Mouse (Mus musculus): ENCODE data around the gene Fam83f. TPM values are rescaled to one million over a fixed set of nuclear protein-coding genes. Genes with fewer than 3 reads are reported as not detected.

Gene Fam83f
- polyA plus RNA-seq, 1 experiment = 0.68 TPM

DNA sequence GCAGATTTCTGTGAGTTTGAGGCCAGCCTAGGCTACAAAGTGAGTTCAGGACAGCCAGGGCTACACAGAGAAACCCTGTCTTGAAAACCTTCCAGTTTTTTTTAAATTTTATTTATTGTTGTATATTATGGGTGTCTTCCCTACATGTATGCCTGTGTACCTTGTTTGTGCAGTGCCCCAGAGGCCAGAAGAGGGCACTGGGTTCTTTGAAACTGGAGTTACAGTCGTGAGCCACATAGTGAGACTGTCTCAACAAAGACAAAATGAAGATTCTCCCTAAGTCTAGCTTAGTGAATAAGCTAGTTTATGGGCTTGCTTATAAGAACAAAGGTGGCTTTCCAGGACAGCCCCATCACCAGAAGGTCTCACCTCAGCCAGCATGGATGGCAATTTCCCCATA lies 64.9 kb downstream of the Fam83f start:
- DNase-seq (ENCODE audit: extremely low spot score in 1 of 2, low spot score in 1 of 2) = no peak

DNA sequence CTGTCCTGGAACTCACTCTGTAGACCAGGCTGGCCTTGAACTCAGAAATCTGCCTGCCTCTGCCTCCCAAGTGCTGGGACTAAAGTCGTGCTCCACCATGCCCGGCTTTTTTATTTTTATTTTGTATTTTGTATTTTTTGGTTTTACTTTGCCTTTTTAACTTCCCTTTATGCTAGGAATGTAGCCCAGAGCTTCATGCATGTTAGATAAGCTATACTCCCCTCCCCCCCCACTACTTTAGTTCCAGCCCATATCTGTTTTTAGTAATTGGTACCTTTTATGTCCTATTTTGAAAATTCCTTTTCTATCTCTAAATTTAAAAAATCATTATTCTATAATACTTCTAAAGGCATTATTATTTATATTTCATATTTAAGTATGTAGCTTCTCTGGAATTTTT lies 66.6 kb downstream of the Fam83f start:
- no peak for DNase-seq (ENCODE audit: extremely low spot score in 1 of 2, low spot score in 1 of 2)

DNA sequence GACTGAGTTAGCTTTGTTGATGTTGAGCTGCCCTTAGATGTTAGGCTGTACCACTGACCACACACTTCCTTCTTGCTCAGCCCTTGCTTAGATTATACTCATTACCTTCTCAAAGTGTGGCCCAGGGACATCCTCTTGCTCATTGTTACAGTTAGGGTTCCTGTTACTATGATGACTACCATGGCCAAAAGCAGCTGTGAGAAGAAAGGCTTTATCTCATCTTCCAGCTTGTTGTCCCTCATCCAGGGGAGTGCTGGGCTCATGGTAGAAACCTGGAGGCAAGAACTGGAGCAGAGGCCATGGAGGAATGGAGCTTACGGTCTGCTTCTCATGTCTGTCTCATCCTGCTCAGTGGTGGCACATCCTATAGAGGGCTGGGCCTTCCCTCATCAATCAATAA lies 68.3 kb downstream of the Fam83f start:
- no peak for DNase-seq (ENCODE audit: extremely low spot score in 1 of 2, low spot score in 1 of 2)

DNA sequence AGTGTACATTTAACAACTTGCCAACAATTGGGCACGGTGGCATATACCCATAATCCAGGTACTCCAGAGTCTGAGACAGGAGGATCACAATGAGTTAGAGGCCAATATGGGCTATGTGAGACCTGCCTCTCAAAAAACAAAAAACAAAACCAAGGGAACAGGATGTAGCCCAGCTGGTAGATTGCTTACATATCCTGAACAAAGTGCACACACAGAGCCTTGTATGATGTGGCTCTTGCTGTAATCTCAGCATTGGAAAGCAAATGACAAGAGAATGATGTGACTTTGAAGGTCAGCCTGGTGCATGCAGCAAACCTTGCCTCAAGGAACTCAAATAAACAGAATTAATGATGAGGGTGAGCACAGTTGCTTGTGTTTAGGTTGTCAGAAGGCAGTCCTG lies 70.2 kb downstream of the Fam83f start:
- DNase-seq (ENCODE audit: extremely low spot score in 1 of 2, low spot score in 1 of 2) = no peak

DNA sequence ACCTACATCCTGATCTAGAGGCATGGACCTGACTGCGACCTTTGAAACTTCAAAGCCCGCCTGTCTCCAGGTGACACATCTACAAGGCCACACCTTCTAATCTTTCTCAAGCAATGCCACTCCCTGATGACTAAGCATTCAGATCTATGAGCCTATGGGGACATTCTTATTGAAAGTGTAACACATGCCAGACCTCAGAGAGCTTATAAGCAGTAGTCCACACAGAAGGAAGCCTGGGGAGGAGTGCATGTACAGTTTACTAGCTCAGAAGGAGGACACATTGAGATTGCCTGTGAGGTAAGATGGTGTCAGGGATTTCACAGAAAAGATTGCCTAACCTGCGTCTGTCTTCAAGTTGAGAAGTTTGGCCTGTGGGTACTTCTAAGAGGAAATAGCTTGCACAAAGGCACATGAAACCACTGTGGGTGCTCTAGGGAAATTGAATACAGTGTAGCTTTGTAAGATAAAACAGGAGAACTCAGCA lies 71.4 kb downstream of the Fam83f start:
- no peak for DNase-seq (ENCODE audit: extremely low spot score in 1 of 2, low spot score in 1 of 2)

DNA sequence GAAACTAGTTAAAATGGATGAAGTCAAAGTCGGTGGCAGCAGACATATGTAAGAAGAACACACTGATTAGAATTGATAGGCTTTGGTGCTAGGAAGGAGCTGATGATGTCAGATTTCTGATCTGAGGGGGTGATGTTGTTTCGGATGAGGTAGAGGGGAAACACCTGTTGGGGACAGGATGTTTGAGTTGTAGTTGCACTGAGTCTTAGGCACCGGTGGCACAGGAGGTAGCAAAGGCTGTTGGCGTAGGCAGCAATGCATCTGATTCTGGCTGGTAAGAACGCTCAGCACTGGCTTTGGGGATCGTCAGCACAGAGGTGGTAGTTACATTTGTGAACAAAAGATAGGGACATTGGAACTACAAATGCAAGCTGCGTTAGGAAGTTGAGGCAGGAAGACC lies 72.0 kb downstream of the Fam83f start:
- DNase-seq (ENCODE audit: extremely low spot score in 1 of 2, low spot score in 1 of 2) = no peak

DNA sequence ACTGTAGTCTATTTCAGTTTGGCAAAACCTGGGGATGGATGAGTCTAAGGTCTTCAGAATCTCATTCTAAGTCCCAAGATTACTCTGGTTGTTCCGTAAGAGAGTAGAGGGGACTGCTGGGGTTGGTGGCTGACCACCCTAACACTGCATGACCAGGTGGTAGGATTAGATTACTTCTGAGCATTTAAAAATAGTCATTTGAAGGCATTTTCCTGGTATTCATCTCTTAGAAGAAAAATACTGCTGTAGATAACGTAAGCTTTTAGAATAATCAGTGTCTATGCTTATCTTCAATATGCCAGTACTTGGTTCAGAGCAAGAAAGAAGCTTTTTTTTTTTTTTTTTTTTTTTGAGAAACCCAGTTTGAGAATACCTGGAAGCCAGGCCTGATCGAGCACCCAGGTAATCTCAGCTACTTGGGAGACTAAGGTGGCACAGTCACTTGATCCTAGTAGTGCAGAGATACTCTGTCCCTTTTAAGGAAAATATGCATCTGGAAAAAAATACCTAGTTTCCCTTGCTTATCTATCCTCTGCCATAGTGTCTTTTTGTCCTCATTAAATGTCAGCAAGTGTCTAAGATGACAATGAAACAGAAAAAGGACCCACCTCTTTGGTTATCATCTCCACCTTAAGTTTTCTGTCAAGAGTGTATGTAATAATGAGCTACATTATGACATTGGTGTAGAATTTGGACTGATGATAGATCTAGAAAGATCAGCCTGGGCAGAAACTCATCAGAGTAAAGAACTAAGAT lies 73.2 kb downstream of the Fam83f start:
- DNase-seq (ENCODE audit: extremely low spot score in 1 of 2, low spot score in 1 of 2) = no peak

DNA sequence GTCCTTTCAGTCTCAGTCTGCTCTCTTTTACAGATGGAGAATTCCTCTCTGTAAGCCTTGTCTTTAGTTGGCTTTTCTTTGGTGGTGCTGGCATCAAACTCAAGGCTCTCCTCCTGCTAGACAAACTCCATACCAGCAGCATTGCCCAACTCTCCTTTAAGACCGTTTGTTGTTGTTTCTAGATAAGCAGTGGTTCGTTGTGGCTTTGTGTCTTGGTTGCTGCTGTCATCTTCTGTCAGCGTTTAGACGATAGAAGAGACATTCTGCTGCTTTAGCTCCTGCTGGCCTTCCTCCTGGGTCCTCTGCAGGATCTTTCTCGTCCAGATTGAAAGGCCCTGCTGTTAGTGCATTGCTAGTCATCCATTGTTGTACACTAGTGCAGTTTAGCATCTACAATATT lies 77.3 kb downstream of the Fam83f start:
- no peak for DNase-seq (ENCODE audit: extremely low spot score in 1 of 2, low spot score in 1 of 2)

Other genes starting within 250 kb of the Fam83f start
- 0.04 TPM in 1 of 2 replicates, not detected in the other for gene Enthd1, start 106.7 kb upstream of the Fam83f start, polyA plus RNA-seq (2012; rRNA removed)
- 0.14 and 0.27 TPM in 2 replicates for gene Grap2, start 99.3 kb upstream of the Fam83f start, polyA plus RNA-seq (2012; rRNA removed)
- gene Tnrc6b, start 39.5 kb downstream of the Fam83f start, polyA plus RNA-seq (2012; rRNA removed) = 21.4 and 43.0 TPM in 2 replicates